Mouse (Mus musculus) intestine, embryonic 15.5 days (tissue): ENCODE data around the gene Crtc1. TPM values are rescaled to one million over a fixed set of nuclear protein-coding genes. Genes with fewer than 3 reads are reported as not detected.

ENCODE experiments used
- ATAC-seq: fragments of 200-750 bp; cut with Nextera tagmentation; 2 replicates; pipeline ENCODE4 v1.8.0; 2017; ENCODE audit warnings: moderate TSS enrichment, moderate library complexity
- H3K27ac ChIP-seq: fragments of 300-500 bp; sonication (generic); 2 replicates; pipeline ENCODE4 v1.5.1; 2015; ENCODE audit warnings: mild to moderate bottlenecking, inconsistent platforms
- H3K27me3 ChIP-seq: fragments of 300-500 bp; sonication (generic); replicated peaks from 2 replicates; pipeline ENCODE4 v1.6.1; 2015; ENCODE audit warnings: inconsistent platforms
- H3K36me3 ChIP-seq: fragments of 300-500 bp; sonication (generic); 2 replicates; pipeline ENCODE4 v1.6.1; 2015; ENCODE audit warnings: inconsistent platforms
- H3K4me1 ChIP-seq: fragments of 300-500 bp; sonication (generic); replicated peaks from 2 replicates; pipeline ENCODE4 v1.6.1; 2015; ENCODE audit warnings: inconsistent platforms
- H3K4me2 ChIP-seq: fragments of 300-500 bp; sonication (generic); replicated peaks from 2 replicates; pipeline ENCODE4 v1.6.1; 2015; ENCODE audit warnings: mild to moderate bottlenecking, inconsistent platforms
- H3K4me3 ChIP-seq: fragments of 300-500 bp; sonication (generic); replicated peaks from 2 replicates; pipeline ENCODE4 v1.5.1; 2015; ENCODE audit warnings: inconsistent platforms
- H3K9ac ChIP-seq: fragments of 300-500 bp; sonication (generic); 2 replicates; pipeline ENCODE4 v1.6.1; 2015; ENCODE audit warnings: inconsistent platforms
- H3K9me3 ChIP-seq: fragments of 300-500 bp; sonication (generic); 2 replicates; pipeline ENCODE4 v1.6.1; 2016; ENCODE audit warnings: inconsistent platforms
- WGBS: fragments of 180-500 bp; shearing (Covaris S2); methylation state at CpG from one replicate; pipeline ENCODE4 v1.1.7; 2015; 5-methylcytosine and 5-hydroxymethylcytosine counted together
- polyA plus RNA-seq: library from polyadenylated mRNA; unstranded; fragments of >200 nt; fragmentation: Nextera tagmentation; extraction: Ambion mirVana; gene quantifications from 2 replicates; pipeline ENCODE4 v1.2.1, GENCODE M21; 2015

Crtc1 gene
- polyA plus RNA-seq, 1 experiment from 2014 or later: 15.0 TPM

- no peaks in the 10 kb centered on the region for H3K27me3 ChIP-seq
- WGBS: 43% methylated on average over 3 of the region's 3 CpGs
- H3K4me2 ChIP-seq: peak overlapping the region; percentile 94
- H3K36me3 ChIP-seq: no peaks in the 10 kb centered on the region
- peaks cover 14% of the 10 kb centered on the region for H3K4me1 ChIP-seq
- no peaks in the 10 kb centered on the region for H3K9me3 ChIP-seq
- H3K9ac ChIP-seq: peak overlapping the region; percentile 65; the same call in 1 of the 2 replicates
- no peak overlapping the region for H3K27ac ChIP-seq
- ATAC-seq: no peak
- H3K4me3 ChIP-seq: 0 out of 2 replicates have a peak overlapping the region, but pooled peaks have one; percentile 57
Observed at GRCm38 (mm10) chr8:70440246-70440645, 867 bp upstream of the Crtc1 start.

GRCm38 (mm10) chr8:70439848-70440179 is 435 bp upstream of the Crtc1 start:
- no peaks in the 10 kb centered on the region for H3K36me3 ChIP-seq
- no peaks in the 10 kb centered on the region for H3K27me3 ChIP-seq
- no peaks in the 10 kb centered on the region for H3K9me3 ChIP-seq
- peak overlapping the region; percentile 65 for H3K9ac ChIP-seq
- peak overlapping the region; percentile 57 for H3K4me3 ChIP-seq
- ATAC-seq: no peak
- WGBS: 3% methylated on average over 7 of the region's 7 CpGs
- H3K27ac ChIP-seq: peak overlapping the region; percentile 48; the same call in 1 of the 2 replicates
- peak overlapping the region; percentile 94 for H3K4me2 ChIP-seq
- H3K4me1 ChIP-seq: peaks cover 14% of the 10 kb centered on the region

DNA sequence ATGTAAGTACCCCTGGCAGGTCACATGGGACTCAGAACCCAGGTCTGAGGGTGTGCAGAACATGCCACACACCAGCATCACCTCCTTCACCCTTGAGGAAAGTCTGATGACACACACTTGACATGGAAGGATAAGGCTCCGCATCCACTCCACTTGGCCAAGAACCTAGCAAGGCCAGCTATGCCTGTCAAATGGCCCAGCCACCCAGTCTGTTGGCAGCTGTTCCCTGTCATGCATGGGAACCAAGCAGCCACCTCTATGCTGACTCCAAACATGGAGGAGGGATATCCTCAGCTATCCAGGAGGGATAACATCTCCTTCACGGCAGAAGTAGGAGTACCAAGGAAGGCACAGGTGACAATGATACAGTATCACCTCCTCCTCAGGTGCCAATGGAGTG is 956 bp downstream of the Crtc1 start:
- no peak overlapping the region for H3K27ac ChIP-seq
- 88% methylated on average over 2 of the region's 2 CpGs for WGBS
- peak overlapping the region; percentile 57; the same call in 1 of the 2 replicates for H3K4me3 ChIP-seq
- H3K27me3 ChIP-seq: no peaks in the 10 kb centered on the region
- H3K4me1 ChIP-seq: peaks cover 14% of the 10 kb centered on the region
- no peak overlapping the region for H3K9ac ChIP-seq
- H3K4me2 ChIP-seq: peak overlapping the region; percentile 94
- no peaks in the 10 kb centered on the region for H3K36me3 ChIP-seq
- no peak for ATAC-seq
- no peaks in the 10 kb centered on the region for H3K9me3 ChIP-seq

GRCm38 (mm10) chr8:70435156-70435555 is 4.2 kb downstream of the Crtc1 start:
- H3K36me3 ChIP-seq: no peaks in the 10 kb centered on the region
- no peaks in the 10 kb centered on the region for H3K9me3 ChIP-seq
- no peak overlapping the region for H3K4me2 ChIP-seq
- no peak overlapping the region for H3K4me3 ChIP-seq
- 91% methylated on average over 5 of the region's 5 CpGs for WGBS
- ATAC-seq: no peak
- no peaks in the 10 kb centered on the region for H3K27me3 ChIP-seq
- no peak overlapping the region for H3K27ac ChIP-seq
- H3K4me1 ChIP-seq: peaks cover 14% of the 10 kb centered on the region
- H3K9ac ChIP-seq: no peak overlapping the region

DNA sequence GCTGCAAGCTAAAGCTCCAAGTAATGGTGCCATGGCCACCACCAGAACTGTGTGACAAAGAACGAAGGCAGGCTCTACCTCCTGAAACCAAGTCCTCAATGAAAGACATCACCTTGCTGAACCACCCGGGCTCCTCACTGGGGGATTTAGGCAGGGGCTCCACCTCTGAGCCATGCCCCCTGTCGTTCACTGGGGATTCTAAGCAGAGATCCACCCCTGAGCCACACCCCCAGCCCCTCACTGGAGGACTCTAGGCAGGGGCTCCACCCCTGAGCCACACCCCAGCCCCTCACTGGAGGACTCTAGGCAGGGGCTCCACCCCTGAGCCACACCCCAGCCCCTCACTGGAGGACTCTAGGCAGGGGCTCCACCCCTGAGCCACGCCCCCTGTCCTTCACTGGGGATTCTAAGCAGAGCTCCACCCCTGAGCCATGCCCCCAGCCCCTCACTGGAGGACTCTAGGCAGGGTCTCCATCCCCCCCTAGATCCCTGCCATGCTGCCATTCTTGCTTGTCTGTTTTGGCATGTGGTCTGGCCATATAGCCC is 6.3 kb downstream of the Crtc1 start:
- peak; percentile 13; the same call in 1 of the 2 replicates for ATAC-seq

DNA sequence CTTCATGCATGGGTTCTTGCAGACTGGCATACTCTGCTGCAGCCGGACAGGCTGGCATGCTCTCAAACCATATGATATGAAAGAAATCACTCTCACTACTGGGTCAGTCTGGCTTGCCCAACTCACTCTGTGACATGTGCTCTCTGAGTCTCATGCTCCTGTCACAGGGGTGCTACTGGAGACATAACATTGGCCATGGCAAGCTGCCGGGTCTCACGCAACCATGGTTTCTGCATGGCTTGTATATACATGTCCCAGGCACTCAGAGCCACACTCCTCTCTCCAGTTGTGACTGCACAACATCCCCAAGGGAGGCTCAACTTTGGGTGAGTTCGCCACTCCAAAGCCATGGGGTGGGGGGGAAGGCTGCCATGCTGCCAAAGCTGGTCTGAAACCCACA is 8.2 kb downstream of the Crtc1 start:
- WGBS: 92% methylated on average over 4 of the region's 4 CpGs
- Histone ChIP-seq H3K27ac (no peak overlapping the region), H3K36me3 (no peaks in the 10 kb centered on the region), H3K9me3 (no peaks in the 10 kb centered on the region), H3K4me1 (0 out of 2 replicates have a peak, but pooled peaks cover 3% of the 10 kb centered on the region), H3K4me3 (no peak overlapping the region), H3K9ac (no peak overlapping the region), H3K4me2 (no peak overlapping the region), H3K27me3 (no peaks in the 10 kb centered on the region)
- ATAC-seq: no peak

More for the DNA sequence above, 6.3 kb downstream of the Crtc1 start:
- Histone ChIP-seq H3K4me2 (no peak overlapping the region), H3K4me3 (no peak overlapping the region), H3K4me1 (peaks cover 4% of the 10 kb centered on the region; the same call in 1 of the 2 replicates), H3K9me3 (no peaks in the 10 kb centered on the region), H3K36me3 (no peaks in the 10 kb centered on the region), H3K9ac (no peak overlapping the region), H3K27ac (no peak overlapping the region), H3K27me3 (no peaks in the 10 kb centered on the region)
- 43% methylated on average over 4 of the region's 4 CpGs for WGBS

GRCm38 (mm10) chr8:70426300-70426907 is 13.0 kb downstream of the Crtc1 start:
- no peaks in the 10 kb centered on the region for H3K36me3 ChIP-seq
- no peak overlapping the region for H3K4me3 ChIP-seq
- H3K4me1 ChIP-seq: 0 out of 2 replicates have a peak, but pooled peaks cover 3% of the 10 kb centered on the region
- no peak overlapping the region for H3K27ac ChIP-seq
- WGBS: 86% methylated on average over 2 of the region's 2 CpGs
- H3K27me3 ChIP-seq: no peaks in the 10 kb centered on the region
- H3K9ac ChIP-seq: no peak overlapping the region
- no peaks in the 10 kb centered on the region for H3K9me3 ChIP-seq
- ATAC-seq: no peak
- H3K4me2 ChIP-seq: no peak overlapping the region

GRCm38 (mm10) chr8:70422722-70423121 is 16.7 kb downstream of the Crtc1 start:
- ATAC-seq: no peak
- no peak overlapping the region for H3K4me3 ChIP-seq
- H3K4me2 ChIP-seq: no peak overlapping the region
- peaks cover 21% of the 10 kb centered on the region for H3K4me1 ChIP-seq
- no peak overlapping the region for H3K9ac ChIP-seq
- WGBS: 81% methylated on average over 2 of the region's 2 CpGs
- H3K36me3 ChIP-seq: no peaks in the 10 kb centered on the region
- H3K9me3 ChIP-seq: no peaks in the 10 kb centered on the region
- H3K27me3 ChIP-seq: no peaks in the 10 kb centered on the region
- H3K27ac ChIP-seq: no peak overlapping the region

GRCm38 (mm10) chr8:70421349-70422104 is 17.9 kb downstream of the Crtc1 start:
- Histone ChIP-seq H3K4me2 (no peak overlapping the region), H3K9ac (no peak overlapping the region), H3K27me3 (no peaks in the 10 kb centered on the region), H3K9me3 (no peaks in the 10 kb centered on the region), H3K4me1 (peaks cover 33% of the 10 kb centered on the region), H3K4me3 (no peak overlapping the region), H3K36me3 (no peaks in the 10 kb centered on the region), H3K27ac (no peak overlapping the region)
- 65% methylated on average over 18 of the region's 18 CpGs for WGBS
- ATAC-seq: no peak

GRCm38 (mm10) chr8:70419879-70420643 is 19.3 kb downstream of the Crtc1 start:
- H3K9ac ChIP-seq: no peak overlapping the region
- no peaks in the 10 kb centered on the region for H3K9me3 ChIP-seq
- ATAC-seq: no peak
- 82% methylated on average over 11 of the region's 11 CpGs for WGBS
- H3K4me2 ChIP-seq: no peak overlapping the region
- H3K27ac ChIP-seq: no peak overlapping the region
- no peaks in the 10 kb centered on the region for H3K27me3 ChIP-seq
- peaks cover 43% of the 10 kb centered on the region for H3K4me1 ChIP-seq
- no peaks in the 10 kb centered on the region for H3K36me3 ChIP-seq
- no peak overlapping the region for H3K4me3 ChIP-seq

DNA sequence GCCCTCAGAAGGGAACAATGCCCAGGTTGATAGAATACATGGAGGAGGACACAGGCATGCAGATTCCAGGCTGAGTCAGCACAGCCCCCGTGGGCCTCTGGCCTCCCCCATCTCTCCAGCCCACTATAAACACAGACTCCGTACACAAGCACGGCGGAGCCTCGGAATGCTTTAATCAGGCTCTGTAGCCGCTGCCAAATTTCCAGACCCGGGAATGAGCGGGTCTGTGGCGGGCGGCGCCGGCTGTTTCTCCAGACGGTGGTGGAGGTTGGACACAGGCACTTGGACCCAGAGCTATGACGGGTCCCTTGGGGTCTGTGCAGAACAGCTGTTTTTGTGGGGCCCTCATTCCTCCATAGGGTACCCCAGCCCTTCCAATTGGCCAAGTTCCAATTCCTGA is 20.4 kb downstream of the Crtc1 start:
- WGBS: 21% methylated on average over 14 of the region's 14 CpGs
- Histone ChIP-seq H3K4me1 (peaks cover 43% of the 10 kb centered on the region), H3K27ac (0 out of 2 replicates have a peak overlapping the region, but pooled peaks have one; percentile 27), H3K36me3 (no peaks in the 10 kb centered on the region), H3K4me3 (no peak overlapping the region), H3K9me3 (no peaks in the 10 kb centered on the region), H3K4me2 (no peak overlapping the region), H3K27me3 (no peaks in the 10 kb centered on the region), H3K9ac (no peak overlapping the region)
- ATAC-seq: peak; percentile 37

- Histone ChIP-seq H3K27me3 (no peaks in the 10 kb centered on the region), H3K9ac (no peak overlapping the region)
- 40% methylated on average over 10 of the region's 10 CpGs for WGBS
Observed at GRCm38 (mm10) chr8:70417914-70418313, 21.5 kb downstream of the Crtc1 start.

More at GRCm38 (mm10) chr8:70417914-70418313, 21.5 kb downstream of the Crtc1 start:
- no peak overlapping the region; the same call in 1 of the 2 replicates for H3K4me2 ChIP-seq
- H3K4me3 ChIP-seq: no peak overlapping the region
- H3K4me1 ChIP-seq: peaks cover 43% of the 10 kb centered on the region
- no peaks in the 10 kb centered on the region for H3K36me3 ChIP-seq
- no peak for ATAC-seq
- no peak overlapping the region for H3K27ac ChIP-seq
- no peaks in the 10 kb centered on the region for H3K9me3 ChIP-seq
